Mouse (Mus musculus): ENCODE results near the gene Olfr370. TPM values are rescaled to one million over a fixed set of nuclear protein-coding genes. Genes with fewer than 3 reads are reported as not detected.

The Olfr370 gene
- polyA plus RNA-seq, 1 experiment from 2014 or later, result not detected

DNA sequence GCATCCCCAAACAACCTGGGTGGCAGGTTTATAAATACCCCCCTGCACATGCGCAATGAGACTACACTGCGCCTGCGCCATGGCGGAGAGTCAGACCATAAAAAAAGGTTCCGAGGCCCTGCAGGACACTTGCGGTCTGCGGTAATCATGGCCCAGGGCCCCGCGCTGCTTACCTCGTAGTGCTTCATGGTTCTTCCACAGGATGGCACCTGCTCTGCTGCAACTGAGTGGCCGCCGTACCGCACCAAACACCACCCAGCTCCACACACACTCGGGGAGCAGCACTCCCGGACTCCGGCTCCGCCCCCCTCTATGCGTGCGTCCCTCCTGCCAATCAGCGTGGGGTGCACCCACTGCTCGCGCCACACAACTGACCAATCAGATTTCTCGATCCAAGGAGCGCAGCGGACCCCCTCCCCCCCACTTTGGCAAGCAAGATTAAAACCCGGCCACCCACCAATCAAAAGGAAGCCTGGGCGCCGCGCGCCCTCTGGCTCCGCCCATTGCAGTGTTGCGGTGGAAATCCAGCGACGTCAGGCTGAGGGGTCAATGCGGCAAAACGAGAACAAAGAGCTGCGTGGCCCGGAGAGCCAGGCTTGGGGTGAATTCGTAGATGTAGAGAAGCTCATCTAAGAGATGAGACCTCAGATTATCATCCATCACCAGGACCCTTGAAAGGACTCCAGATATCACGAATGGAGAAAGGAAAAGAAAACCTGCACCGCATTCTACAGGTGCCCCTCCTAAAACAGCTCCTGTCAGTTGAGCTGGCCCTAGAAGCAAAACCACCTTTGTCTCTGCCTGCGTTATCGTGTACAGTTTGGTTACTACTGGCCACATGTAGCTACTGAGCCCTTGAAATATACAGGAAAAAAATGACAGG lies 58.8 kb downstream of the Olfr370 start:
- Histone ChIP-seq H3K4me2 (ENCODE audit: low read depth, low read length) (peak overlapping the region; percentile 94), H3K9ac (replicated peaks) (peak overlapping the region; percentile 82), H3K9me3 (ENCODE audit: low read length) (no peaks in the 10 kb centered on the region), H3K27ac (ENCODE audit: low read depth) (peak overlapping the region; percentile 94), H3K36me3 (replicated peaks; ENCODE audit: insufficient read depth, low read length) (0 out of 2 replicates have a peak, but pooled peaks cover 2% of the 10 kb centered on the region), H3K4me1 (ENCODE audit: insufficient read depth) (peaks cover 20% of the 10 kb centered on the region), H3K27me3 (ENCODE audit: insufficient read depth, low read length) (no peaks in the 10 kb centered on the region), H3K4me3 (ENCODE audit: low read depth, low read length) (peak overlapping the region; percentile 76)
- DNase-seq, result peak; percentile 98
- TF ChIP-seq CTCF (IDR thresholded peaks at IDR 0.05; ENCODE audit: low read depth), result no peak
- under 1% methylated on average over 43 of the region's 43 CpGs for WGBS (ENCODE audit: insufficient replicate concordance)
- peak; percentile 99 for ATAC-seq

Other genes with a start within 250 kb of the Olfr370 start
- gene Ucp1, start 245.4 kb upstream of the Olfr370 start, polyA plus RNA-seq (2015; fragmentation: Nextera tagmentation; extraction: Ambion mirVana), result not detected in 2 replicates
- 3.4 and 4.0 TPM in 2 replicates for gene Elmod2, start 203.3 kb upstream of the Olfr370 start, polyA plus RNA-seq (2015; fragmentation: Nextera tagmentation; extraction: Ambion mirVana)
- not detected in 2 replicates for gene Mgat4d, start 187.3 kb upstream of the Olfr370 start, polyA plus RNA-seq (2015; fragmentation: Nextera tagmentation; extraction: Ambion mirVana)
- gene Clgn, start 145.9 kb upstream of the Olfr370 start, polyA plus RNA-seq (2015; fragmentation: Nextera tagmentation; extraction: Ambion mirVana), result 0.12 and 0.21 TPM in 2 replicates
- 40.8 and 48.0 TPM in 2 replicates for gene Scoc, start 77.4 kb upstream of the Olfr370 start, polyA plus RNA-seq (2015; fragmentation: Nextera tagmentation; extraction: Ambion mirVana)
- gene Ndufb7, start 30.9 kb downstream of the Olfr370 start, polyA plus RNA-seq (2015; fragmentation: Nextera tagmentation; extraction: Ambion mirVana), result 298 and 304 TPM in 2 replicates
- 252 and 258 TPM in 2 replicates for gene Tecr, start 72.2 kb downstream of the Olfr370 start, polyA plus RNA-seq (2015; fragmentation: Nextera tagmentation; extraction: Ambion mirVana)
- 29.4 and 31.6 TPM in 2 replicates for gene Dnajb1, start 72.4 kb downstream of the Olfr370 start, polyA plus RNA-seq (2015; fragmentation: Nextera tagmentation; extraction: Ambion mirVana)
- 44.4 and 46.1 TPM in 2 replicates for gene Gipc1, start 116.9 kb downstream of the Olfr370 start, polyA plus RNA-seq (2015; fragmentation: Nextera tagmentation; extraction: Ambion mirVana)
- gene Ptger1, start 130.9 kb downstream of the Olfr370 start, polyA plus RNA-seq (2015; fragmentation: Nextera tagmentation; extraction: Ambion mirVana), result 0.12 and 0.16 TPM in 2 replicates
- 8.5 TPM in 2 replicates for gene Pkn1, start 163.4 kb downstream of the Olfr370 start, polyA plus RNA-seq (2015; fragmentation: Nextera tagmentation; extraction: Ambion mirVana)
- 68.5 and 80.9 TPM in 2 replicates for gene Ddx39, start 179.4 kb downstream of the Olfr370 start, polyA plus RNA-seq (2015; fragmentation: Nextera tagmentation; extraction: Ambion mirVana)
- 14.5 and 15.7 TPM in 2 replicates for gene Adgre5, start 205.5 kb downstream of the Olfr370 start, polyA plus RNA-seq (2015; fragmentation: Nextera tagmentation; extraction: Ambion mirVana)